Mouse (Mus musculus): ENCODE data around the gene Lst1.
A peak's percentile ranks its signal among the peaks of the same experiment; 100 is the strongest.
"Not testable (repeated sequence)": the region's sequence is repeated elsewhere in the genome, so short reads cannot be mapped to it uniquely, and the experiment has no call there.

The Lst1 gene

DNA sequence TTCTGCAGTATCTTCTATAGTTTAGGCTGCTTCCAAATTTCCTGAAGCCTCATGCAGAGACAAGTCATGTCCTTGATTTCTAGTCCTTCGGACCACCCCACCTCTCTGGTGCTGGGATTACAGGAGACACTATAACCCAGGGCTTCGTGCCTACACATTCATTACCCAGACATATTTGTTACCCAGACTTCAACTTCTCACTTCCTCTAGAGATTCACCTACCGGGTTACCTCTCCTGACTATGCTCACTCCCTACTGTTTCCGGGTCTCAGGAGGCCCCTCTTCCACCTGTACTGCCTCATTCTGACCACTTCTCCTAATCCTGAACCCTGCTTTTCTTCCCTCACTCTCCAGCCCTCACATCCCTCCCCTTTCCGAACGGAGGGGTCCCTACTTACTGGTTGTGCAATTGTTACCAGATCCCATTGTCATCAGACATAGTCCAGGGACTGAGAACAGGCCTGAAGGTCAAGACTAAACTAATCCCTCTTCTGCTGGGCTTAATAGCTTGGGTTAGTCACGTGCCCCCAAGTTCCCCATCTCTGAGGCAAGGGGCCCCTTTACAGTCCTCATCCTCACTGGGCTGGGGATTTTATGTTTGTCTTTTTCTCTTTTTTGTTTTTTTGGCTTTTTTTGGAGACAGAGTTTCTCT, at the start of gene Lst1:
Gene Lst1 (minus strand): TSS at position 481 of the 652 bp plus-strand sequence.
- no peak for DNase-seq (ENCODE audit: low read depth, low spot score)

DNA sequence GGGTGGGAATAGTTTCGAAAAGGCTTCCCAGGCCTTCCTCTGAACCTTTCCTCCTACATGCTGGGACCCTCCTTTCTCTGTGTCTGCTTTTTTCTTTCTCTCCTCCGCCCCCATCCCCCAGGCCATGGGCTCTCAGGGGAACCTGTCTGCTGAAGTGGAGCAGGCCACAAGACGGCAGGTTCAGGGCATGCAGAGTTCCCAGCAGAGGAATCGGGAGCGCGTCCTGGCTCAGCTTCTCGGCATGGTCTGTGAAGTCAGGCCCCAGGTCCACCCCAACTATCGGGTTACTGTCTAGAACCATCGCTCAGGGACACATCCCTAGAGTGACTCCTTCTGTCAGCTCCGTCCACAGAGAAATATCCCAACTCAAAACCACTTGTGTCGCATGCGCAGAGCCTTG, 49.3 kb upstream of the Lst1 start:
- DNase-seq (ENCODE audit: low read depth, low spot score): no peak

DNA sequence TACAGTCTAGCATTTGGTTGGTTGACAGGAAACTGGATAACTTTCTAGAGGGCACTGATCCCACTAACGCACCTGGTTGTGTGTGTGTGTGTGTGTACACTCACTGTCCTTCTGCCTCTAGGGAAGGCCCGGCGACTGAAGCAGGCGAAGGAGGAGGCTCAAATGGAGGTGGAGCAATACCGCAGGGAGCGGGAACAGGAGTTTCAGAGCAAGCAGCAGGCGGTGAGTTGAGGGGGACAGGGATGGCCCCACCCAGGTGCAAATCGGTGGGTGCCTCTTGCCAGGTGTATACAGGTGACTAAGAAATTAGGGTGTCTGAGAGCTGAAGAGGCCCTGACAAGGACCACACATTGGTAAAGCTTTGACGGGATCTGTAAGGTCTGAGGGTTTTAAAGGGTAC, 48.8 kb upstream of the Lst1 start:
- DNase-seq (ENCODE audit: low read depth, low spot score): no peak

DNA sequence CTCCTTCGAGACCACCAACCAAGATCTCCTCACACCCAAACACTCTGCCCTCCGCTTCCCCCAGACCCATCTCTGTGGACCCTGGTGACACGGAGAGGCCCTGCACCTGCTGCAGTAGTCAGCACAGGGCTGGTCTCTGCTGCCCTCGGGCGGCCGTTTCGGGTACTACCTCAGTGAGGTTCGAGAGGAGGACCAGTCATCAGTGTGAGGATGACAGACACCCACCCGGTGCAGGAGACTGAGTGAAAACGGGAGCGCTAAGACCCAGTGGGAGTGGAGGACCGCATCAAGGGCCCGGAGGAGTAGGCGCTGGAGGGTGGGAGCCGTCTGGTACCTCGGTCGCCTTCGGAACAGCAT, 48.1 kb upstream of the Lst1 start:
- DNase-seq (ENCODE audit: low read depth, low spot score): peak; percentile 86

DNA sequence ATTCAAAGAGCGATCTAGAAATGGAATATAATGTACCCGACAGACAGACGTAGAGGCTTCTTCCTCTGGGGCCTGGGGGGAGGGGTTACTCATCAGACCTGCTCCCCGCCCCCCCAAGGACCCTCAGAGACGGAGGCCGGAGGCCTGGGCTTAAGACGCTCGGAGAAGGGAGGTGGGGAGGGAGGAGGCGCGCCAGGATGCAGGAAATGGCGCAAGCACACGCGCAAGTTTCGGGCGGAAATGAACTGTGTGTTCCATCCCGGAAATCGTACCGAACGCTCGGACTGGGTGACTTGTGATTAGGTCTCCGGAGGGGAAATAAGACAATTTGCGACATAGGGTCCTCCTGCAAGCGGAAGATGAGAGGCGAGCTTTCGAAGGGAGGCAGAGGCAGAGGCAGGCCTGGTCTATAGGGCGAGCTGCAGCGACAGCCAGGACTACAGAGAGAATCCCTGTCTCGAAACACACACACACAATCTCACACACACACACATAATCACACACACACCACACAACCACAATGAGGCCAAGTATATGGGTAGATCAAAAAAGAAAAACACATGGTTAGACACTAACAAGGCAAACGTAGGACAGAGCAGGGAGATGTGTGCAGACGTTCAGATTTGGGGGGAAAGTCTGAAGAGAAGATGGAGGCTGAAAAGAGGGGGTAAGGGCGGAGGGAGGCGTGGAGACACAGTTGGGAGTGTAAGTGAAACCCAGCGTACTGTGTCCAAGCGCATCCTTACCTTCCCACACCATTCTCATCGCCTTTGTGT, 47.6 kb upstream of the Lst1 start, which contains the start of gene Nfkbil1:
Gene Nfkbil1 (minus strand): TSS at position 179 of the 776 bp plus-strand sequence.
- DNase-seq (ENCODE audit: low read depth, low spot score): peak; percentile 72

DNA sequence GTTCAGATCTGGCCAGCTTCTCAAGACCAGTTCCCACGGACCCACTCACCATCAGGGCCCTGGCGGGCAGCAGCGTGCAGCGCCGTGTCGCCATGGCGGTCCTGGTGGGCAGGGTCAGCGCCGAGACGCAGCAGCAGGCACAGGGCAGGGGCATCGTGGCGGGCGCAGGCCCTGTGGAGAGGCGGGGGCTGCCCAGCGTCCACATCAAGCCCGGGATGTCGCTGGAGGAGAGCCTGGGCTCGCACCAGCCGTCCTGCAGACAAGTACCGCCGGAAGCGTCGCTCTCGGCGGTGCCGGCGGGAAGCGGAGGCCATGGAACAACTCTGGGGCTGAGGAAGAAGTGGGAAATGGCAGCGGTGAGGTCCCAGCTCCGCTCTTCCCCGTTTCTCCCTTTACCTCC, 46.7 kb upstream of the Lst1 start:
- DNase-seq (ENCODE audit: low read depth, low spot score): no peak

DNA sequence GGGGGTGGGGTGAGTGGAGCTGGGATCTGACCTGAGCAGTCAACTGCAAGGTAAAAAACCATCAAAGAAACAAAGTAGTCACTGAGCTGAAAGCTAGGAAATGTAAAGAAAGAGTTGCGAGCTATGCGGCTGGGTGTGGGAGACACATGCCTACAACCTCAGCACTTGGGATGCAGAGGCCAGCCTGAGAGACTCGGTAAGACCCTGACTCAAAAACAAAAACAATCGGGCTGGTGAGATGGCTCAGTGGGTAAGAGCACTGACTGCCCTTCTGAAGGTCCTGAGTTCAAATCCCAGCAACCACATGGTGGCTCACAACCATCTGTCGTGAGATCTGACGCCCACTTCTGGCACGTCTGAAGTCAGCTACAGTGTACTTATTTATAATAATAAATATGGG, 45.9 kb upstream of the Lst1 start:
- not testable (repeated sequence) for DNase-seq (ENCODE audit: low read depth, low spot score)

DNA sequence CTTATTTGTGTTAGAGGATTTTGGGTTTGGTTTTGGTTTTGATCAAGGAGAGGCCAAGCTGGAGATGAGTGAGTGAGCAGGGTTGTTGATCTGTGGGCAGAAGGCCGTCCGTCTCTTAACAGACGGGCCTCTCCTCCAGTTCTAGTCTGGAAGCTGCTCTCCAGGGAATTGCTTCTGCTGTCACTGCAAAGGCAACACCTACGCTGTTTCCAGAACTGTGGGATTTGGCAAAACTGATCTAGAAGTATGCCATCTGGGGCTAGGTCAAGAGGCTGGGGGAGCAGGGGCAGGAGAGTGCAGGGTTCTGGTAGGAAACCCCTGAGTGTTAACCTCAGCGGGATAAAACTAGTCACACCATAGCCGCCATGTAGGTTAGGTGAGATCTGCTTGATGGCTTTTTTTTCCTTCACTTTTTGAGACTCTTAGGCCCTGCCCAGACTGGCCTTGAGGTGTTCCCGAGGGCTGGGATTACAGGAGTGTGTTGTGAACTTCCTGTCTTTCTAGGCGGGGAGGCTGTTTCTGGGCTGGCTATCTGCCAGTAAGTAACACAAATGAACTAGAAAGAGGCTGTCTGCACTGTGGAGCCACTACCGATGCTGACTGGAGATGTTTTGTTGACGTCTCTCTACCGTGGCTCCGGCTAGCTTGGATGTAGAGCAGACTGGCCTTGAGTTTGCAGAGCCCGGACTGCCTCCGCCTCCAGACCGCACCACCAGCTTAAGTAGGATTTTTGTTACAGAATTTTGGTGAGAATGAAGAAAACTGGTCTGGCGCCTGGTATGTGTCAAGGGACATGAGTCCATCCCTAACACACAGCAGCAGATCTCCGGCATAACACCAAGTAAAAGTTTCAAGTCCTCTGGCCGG, 45.1 kb upstream of the Lst1 start, which contains the start of gene Atp6v1g2:
Gene Atp6v1g2 (plus strand): TSS at position 547 of the 867 bp plus-strand sequence.
- DNase-seq (ENCODE audit: low read depth, low spot score): no peak

DNA sequence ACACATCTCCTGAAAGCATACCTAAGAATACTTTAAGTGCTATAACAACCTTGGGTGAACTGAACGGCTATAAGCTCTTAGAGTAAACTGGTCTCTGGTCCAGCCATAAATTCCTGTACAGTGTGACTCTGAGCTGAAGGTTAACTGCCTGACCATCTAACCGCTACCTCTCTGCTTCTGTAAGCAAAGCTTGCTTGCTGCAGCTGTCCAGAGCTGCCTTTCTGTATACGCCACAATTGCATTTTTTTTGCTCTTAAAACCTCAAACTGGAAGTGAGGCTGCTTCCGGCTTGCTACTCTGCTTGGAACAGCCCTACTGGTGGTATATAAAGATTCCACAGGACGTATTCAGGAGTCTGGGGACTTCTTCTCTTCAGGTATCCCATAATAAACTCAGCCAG, 44.4 kb upstream of the Lst1 start:
- DNase-seq (ENCODE audit: low read depth, low spot score): no peak

DNA sequence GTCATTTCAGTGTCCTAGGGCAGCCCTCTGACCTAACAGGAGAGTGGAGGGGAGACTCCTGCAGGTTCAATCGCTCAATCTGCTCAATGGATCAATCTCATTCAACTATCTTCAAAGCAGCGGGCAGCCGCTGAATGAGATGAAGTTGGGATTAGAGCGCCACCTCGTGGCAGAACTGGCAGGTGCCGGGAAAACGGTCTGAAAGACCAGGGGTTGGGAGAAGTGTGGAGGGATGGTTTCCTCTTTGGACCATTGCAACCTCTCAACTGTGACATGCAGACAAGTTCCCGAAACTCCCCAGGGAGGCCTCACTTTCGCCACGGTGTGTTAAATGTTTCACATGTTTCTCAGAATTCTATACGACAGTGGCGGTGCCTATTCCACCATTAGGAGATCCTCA, 43.8 kb upstream of the Lst1 start:
- peak; percentile 57 for DNase-seq (ENCODE audit: low read depth, low spot score)

DNA sequence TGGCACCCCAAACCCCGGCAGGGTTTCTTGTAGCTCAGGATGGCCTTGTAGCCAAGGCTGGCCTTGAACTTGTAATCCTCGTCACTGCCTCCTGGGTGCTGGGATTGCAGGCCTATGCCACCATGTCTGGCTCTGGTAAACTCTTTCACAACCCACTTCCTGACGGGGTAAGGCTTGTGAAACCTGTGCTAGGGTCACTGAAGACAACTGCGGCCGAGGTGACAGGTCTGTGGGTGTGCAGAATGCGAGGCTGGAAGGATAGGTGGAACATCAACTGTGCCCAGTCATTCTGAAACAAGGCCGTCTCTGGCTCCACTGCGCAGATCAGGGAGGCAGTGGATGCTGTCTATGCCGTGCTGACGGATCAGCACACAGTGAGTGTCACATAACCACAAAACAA, 42.8 kb upstream of the Lst1 start:
- no peak for DNase-seq (ENCODE audit: low read depth, low spot score)

DNA sequence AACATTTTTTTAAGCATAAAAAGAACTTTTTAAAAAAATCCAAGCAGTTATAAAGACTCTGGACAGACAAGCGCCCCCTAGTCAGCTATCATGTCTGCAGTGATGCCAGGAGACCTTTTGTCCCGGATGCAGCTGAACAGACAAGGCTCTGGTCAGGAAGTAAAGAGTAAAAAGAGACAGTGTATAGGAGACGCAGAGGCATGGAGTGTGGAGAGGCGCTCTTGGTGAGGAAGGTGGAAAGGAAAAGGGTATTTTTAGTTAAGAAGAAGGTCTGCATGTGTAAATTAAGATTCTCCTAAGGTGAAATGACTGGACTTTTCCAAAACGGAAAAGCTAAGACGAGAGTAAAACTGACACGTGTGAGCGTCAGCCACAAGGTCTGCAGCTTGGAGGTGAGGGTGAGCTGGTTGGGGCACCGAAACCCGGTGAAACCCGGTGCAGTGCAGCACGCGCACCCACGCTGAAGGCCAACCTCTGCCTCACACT, 38.4 kb upstream of the Lst1 start:
- no peak for DNase-seq (ENCODE audit: low read depth, low spot score)

DNA sequence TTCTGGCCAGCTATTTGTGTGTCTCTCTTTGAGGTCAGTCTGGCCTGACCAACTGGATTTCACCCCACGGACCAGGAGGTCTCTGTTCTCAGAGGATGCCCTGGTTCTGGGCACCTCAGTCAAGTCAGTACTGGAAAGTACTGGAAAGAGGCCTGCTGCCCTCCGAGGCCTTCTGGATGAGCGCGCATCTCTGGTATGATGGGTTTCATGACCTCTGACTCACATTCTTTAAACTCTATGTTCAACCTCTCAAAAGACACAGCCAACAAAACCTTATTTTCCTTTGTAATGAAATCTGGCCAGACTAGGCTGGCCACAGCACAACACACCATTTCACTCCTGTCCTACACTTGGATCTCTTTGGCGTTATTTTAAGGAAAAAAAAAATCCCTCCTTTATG, 37.2 kb upstream of the Lst1 start:
- DNase-seq (ENCODE audit: low read depth, low spot score): no peak

DNA sequence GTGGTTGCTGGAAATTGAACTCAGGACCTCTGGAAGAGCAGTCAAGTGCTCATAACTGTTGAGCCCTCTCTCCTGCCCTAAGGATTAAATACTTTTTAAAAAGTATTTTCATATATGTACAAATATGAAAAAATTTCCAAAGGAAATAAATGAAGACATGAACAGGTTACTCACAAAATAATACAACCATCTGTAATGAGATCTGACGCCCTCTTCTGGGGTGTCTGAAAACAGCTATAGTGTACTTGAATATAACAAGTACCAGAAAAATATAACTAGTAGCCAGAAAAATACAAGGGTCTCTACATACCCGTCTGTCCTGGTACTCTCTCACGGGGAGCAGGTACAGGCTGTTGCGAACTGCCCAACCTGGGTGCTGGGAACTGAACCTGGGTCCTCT, 36.4 kb upstream of the Lst1 start:
- no peak for DNase-seq (ENCODE audit: low read depth, low spot score)

DNA sequence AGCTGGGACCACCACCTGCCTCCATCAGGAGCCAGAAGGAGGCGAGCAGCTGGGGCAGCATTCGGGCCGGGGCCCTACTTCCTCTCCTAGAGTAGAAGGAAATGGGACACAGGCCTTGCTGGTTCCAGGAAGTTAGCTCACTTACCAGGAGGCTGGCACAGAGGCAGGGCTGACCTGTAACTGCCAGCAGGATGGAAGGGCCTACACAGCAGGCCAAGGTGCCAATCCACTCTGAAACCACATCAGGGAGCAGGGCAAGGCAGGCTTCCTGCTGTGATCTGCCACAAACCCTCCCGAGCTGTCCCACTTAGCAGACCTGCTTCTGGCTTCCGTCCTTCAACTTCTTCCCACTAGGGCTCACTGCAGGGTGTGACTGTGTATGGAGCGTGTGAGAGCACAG, 34.1 kb upstream of the Lst1 start:
- DNase-seq (ENCODE audit: low read depth, low spot score): no peak

DNA sequence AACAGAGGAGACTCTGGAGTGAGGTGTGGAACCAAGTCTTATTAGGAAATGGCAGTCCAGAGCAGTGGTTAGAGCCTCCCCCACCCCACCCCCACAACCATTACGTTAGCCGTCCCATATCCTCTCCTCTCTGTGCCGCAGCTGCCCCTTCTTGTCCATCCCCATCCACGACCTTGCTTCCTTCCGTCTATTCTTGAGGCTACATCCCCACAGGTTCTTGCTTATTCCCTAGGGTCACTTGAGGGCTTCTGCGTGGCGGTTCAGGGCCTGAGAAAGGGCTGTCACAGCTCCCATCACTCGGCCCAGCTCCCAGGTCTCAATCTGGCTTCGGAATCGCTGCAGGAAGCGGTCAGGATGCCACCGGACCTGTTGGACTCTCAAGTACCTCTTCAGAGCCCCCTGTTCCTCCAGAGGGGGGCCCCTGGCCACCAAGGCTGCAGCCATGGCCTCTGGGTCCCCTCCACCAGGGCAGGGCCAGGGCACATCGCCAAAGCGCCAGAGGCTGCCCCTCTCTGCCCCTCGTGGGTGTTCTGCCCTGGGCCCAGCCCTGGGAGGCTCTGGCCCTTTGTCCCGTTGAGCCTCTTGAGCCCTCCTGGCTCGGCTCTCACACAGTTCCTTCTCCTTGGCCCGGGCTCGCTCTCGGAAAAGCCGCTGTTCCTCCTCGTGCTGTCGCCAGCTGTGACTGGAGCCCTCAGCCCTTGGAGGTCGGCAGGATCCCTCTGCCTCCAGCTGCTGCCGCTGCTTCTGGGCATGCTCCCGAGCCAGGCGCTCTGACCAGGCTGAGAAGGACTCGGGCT, 32.1 kb upstream of the Lst1 start, which contains the start of gene Gm16181:
Gene Gm16181 (plus strand): TSS at position 679 of the 797 bp plus-strand sequence.
- DNase-seq (ENCODE audit: low read depth, low spot score): no peak

DNA sequence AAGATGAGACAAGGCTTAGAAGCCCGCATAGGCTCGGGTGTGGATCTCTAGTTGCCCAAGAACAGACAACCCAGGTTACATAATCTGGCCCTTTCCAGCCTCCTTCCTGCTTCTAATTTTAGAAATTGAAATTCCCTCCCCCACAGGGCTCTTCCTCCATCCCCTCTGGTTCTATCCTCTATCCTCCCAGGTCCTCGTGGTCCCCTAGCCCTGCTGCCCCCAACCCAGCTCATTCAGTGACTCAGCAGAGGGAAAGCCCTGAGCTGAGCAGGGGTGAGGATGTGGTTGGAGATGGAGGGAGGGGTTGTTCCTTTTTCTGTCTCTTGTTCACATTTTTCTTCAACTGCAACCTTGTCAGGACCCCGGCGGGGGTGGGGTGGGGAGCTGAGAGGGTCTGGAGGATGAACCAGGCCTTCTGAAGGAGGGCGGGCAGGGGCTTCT, 31.4 kb upstream of the Lst1 start:
- no peak for DNase-seq (ENCODE audit: low read depth, low spot score)

DNA sequence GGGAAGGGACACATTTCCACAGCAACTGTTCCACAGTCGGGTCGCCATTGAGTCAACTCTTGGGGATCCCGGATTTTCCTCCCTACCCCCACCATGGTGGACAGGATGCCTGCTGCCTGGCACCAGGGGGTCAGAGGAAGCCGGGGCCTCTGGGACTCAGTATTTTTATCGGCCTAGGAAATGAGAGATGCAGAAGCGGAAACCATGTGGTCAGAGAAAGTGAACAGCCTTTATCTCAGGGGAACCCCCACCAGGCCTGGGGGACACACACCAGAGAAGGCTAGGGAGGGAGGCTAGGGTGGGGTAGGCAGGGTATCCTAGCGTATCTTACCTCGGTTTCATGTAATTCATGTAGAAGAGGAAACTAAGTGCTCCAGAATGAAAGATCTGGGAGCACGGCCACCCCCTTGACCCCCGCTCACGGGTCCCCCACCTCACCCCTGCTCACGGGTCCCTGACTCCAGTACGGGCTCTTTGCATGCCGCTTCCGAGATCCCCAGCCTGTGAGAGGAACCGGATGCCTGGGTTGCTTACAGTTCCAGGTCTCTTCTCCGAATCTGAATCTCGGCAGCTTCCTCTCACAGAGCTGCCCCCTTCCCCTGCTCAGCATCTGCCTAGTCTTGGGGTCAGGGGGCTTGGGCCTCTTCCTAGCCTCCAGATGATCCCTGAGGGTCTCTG, 30.4 kb upstream of the Lst1 start:
- no peak for DNase-seq (ENCODE audit: low read depth, low spot score)

DNA sequence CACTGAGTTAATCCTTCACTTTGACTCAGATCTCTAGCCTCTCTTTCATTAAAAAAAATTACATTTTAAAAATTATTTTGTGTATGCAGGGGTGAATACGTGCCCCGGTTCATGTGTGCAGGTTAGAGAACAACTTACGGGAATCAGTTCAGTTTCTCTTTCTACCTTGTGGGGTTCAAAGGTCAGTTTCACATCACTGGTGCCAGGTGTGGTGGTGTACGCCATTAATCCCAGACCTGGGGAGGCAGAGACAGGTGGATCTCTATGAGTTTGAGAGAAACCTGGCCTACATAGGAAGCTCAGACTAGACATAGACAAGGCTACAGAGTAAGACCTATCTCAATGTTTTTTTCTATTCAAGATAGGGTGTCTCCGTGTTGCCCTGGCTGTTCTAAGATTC, 24.8 kb upstream of the Lst1 start:
- DNase-seq (ENCODE audit: low read depth, low spot score): no peak

DNA sequence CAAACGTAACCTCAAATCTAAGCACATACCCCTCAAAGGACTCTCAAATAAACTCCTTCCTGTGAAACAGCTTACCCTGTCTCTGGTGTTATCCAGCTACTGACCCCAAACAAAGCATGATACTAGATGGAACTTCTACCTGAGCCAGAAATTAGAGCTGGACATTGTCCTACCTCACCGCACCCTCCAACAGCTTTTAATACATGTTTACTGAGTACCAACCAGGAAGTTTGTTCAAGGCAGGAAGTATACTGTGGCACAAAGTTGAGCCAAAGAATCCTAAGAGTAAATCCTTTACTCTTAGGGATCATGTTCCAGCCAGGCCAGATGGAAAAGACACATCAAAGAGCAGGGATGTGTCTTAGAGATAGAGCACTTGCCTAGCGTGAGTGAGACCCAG, 22.4 kb upstream of the Lst1 start:
- DNase-seq (ENCODE audit: low read depth, low spot score): no peak

Data from c-Kit-negative CD71-positive TER-119-positive erythroid progenitor cells, embryonic 14.5 days (primary cell).